Mouse (Mus musculus): ENCODE data around the gene Ccdc57. TPM values are rescaled to one million over a fixed set of nuclear protein-coding genes. Genes with fewer than 3 reads are reported as not detected.
A peak's percentile ranks its signal among the peaks of the same experiment; 100 is the strongest.
"Not testable (repeated sequence)": the region's sequence is repeated elsewhere in the genome, so short reads cannot be mapped to it uniquely, and the experiment has no call there.

Ccdc57 gene
- total and polyA plus RNA-seq, 2 experiments from 2014 or later, result 6.2 to 7.8 TPM

GRCm38 (mm10) chr11:120851132-120851531, 81.5 kb downstream of the Ccdc57 start:
- no peak overlapping the region for H3K27ac ChIP-seq (ENCODE audit: low read depth, low read length)
- H3K36me3 ChIP-seq (ENCODE audit: insufficient read depth, low read length), result peaks cover 7% of the 10 kb centered on the region; the same call in 1 of the 2 replicates
- H3K27me3 ChIP-seq (ENCODE audit: insufficient read depth, low read length), result no peaks in the 10 kb centered on the region
- TF ChIP-seq CTCF (IDR thresholded peaks at IDR 0.05), result no peak
- no peaks in the 10 kb centered on the region for H3K9me3 ChIP-seq (ENCODE audit: low read length)
- no peak for ATAC-seq (ENCODE audit: low FRiP score)
- no peak overlapping the region for H3K4me3 ChIP-seq (ENCODE audit: low read depth, low read length)
- H3K9ac ChIP-seq (replicated peaks; ENCODE audit: low read length, poor library complexity, severe bottlenecking), result no peak overlapping the region
- DNase-seq (ENCODE audit: low spot score), result no peak
- H3K4me1 ChIP-seq (ENCODE audit: insufficient read depth, low read length), result no peaks in the 10 kb centered on the region
- H3K4me2 ChIP-seq (ENCODE audit: low read depth, low read length, poor library complexity, severe bottlenecking), result no peak overlapping the region
- 82% methylated on average over 1 of the region's 1 CpGs for WGBS

DNA sequence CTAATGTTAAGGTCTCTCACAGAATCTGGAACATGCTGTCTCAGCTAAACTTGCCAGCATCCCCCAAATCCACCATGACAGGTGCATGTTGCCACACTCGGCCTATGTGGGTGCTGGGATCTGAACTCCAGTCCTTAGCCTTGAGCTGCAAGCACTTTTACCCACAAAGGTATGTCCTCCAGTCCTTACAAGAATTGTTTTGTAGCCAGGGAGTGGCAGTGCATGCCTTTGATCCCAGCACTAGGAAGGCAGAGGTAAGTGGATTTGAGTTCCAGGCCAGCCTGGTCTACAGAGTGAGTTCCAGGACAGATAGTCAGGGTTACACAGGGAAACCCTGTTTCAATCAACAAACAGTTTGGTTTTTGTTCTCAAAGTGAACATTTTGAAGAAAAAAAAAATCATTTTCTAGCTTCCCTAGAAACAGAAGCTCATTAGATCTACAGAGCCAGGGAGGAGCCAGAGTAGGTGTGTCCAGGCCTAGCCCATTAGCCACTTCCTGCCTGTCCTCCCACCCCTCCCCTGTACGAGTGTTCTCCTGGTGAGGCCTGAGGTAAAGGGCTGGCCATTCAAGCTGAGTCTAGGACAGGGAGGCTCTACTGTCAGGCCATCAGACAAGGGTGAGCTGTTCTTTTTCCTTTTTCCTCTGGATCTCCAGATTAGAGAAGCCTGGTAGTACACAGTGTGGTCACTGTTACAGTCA, 82.2 kb downstream of the Ccdc57 start:
- Histone ChIP-seq H3K4me2 (ENCODE audit: low read depth, low read length, poor library complexity, severe bottlenecking) (no peak overlapping the region), H3K27me3 (ENCODE audit: insufficient read depth, low read length) (no peaks in the 10 kb centered on the region), H3K9me3 (ENCODE audit: low read length) (no peaks in the 10 kb centered on the region), H3K36me3 (ENCODE audit: insufficient read depth, low read length) (peaks cover 5% of the 10 kb centered on the region; the same call in 1 of the 2 replicates), H3K27ac (ENCODE audit: low read depth, low read length) (no peak overlapping the region), H3K4me1 (ENCODE audit: insufficient read depth, low read length) (no peaks in the 10 kb centered on the region), H3K9ac (replicated peaks; ENCODE audit: low read length, poor library complexity, severe bottlenecking) (no peak overlapping the region), H3K4me3 (ENCODE audit: low read depth, low read length) (no peak overlapping the region)
- ATAC-seq (ENCODE audit: low FRiP score) (no peak), DNase-seq (ENCODE audit: low spot score) (no peak)
- no peak for TF ChIP-seq CTCF (IDR thresholded peaks at IDR 0.05)
- WGBS, result 72% methylated on average over 2 of the region's 2 CpGs

- no peak for TF ChIP-seq CTCF (IDR thresholded peaks at IDR 0.05)
- H3K4me1 ChIP-seq (ENCODE audit: insufficient read depth, low read length), result no peaks in the 10 kb centered on the region
- H3K9me3 ChIP-seq (ENCODE audit: low read length), result no peaks in the 10 kb centered on the region
- H3K27ac ChIP-seq (ENCODE audit: low read depth, low read length), result no peak overlapping the region
- no peak overlapping the region for H3K4me3 ChIP-seq (ENCODE audit: low read depth, low read length)
- no peak overlapping the region for H3K4me2 ChIP-seq (ENCODE audit: low read depth, low read length, poor library complexity, severe bottlenecking)
- ATAC-seq (ENCODE audit: low FRiP score), result no peak
- H3K36me3 ChIP-seq (ENCODE audit: insufficient read depth, low read length), result no peaks in the 10 kb centered on the region
- no peak for DNase-seq (ENCODE audit: low spot score)
- no peak overlapping the region for H3K9ac ChIP-seq (replicated peaks; ENCODE audit: low read length, poor library complexity, severe bottlenecking)
- H3K27me3 ChIP-seq (ENCODE audit: insufficient read depth, low read length), result no peaks in the 10 kb centered on the region
- 86% methylated on average over 9 of the region's 9 CpGs for WGBS
Measured at GRCm38 (mm10) chr11:120846725-120847475, 85.8 kb downstream of the Ccdc57 start.

DNA sequence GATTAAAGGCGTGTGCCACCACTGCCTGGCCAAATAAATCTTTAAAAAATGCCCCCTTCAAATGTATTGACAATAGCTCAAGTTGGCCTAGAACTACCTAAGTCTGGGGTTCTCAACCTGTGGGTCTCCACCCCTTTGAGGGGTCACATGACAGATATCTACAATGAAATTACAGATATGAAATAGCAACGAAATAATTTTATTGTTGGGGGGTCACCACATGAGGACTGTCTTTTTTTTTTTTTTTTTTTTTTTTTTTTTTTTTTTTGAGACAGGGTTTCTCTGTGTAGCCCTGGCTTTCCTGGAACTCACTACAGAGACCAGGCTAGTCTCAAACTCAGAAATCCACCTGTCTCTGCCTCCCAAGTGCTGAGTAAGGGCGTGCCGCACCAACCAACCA, 88.3 kb downstream of the Ccdc57 start:
- Histone ChIP-seq H3K27ac (ENCODE audit: low read depth, low read length) (no peak overlapping the region), H3K9me3 (ENCODE audit: low read length) (no peaks in the 10 kb centered on the region), H3K9ac (replicated peaks; ENCODE audit: low read length, poor library complexity, severe bottlenecking) (no peak overlapping the region), H3K36me3 (ENCODE audit: insufficient read depth, low read length) (no peaks in the 10 kb centered on the region), H3K4me1 (ENCODE audit: insufficient read depth, low read length) (no peaks in the 10 kb centered on the region), H3K4me3 (ENCODE audit: low read depth, low read length) (no peak overlapping the region), H3K27me3 (ENCODE audit: insufficient read depth, low read length) (no peaks in the 10 kb centered on the region), H3K4me2 (ENCODE audit: low read depth, low read length, poor library complexity, severe bottlenecking) (no peak overlapping the region)
- DNase-seq (ENCODE audit: low spot score) (no peak), ATAC-seq (ENCODE audit: low FRiP score) (no peak)
- no peak for TF ChIP-seq CTCF (IDR thresholded peaks at IDR 0.05)
- WGBS, result 89% methylated on average over 4 of the region's 4 CpGs

DNA sequence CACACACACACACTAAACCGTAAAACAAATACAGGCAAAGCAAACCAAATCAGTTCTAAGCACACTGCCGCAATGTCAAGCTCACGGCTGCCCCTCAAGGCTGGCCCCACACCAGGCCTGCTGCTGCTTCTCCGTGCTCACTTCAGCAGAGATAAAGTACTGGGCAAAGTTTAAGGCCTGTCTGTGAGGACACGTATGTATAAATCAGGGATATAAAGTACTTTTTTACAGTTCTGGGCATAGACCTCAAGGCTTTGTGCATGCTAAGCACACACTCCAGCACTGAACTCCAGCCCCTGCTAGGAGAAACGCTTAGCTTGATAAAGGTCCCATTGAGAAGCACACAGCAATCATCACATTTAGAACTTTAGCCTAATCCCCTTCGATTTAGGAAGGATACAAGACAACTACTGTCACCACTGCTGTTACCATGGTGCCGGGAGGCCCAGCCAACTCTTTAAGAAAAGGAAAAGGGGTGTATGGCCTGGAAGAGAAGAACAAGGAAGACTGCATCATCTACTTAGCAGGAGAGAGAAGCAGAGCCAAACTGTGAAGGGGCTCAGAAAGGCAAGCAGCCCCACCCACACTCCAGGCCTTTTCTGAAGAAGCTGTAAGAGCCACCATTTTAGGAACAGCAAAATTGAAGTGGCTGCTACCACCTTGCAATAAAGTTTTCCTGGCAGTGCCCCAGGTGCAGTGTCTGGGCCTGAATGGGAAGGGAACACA, 99.0 kb downstream of the Ccdc57 start:
- H3K4me3 ChIP-seq (ENCODE audit: low read depth, low read length), result no peak overlapping the region
- 16% methylated on average over 8 of the region's 8 CpGs for WGBS
- peak overlapping the region; percentile 73 for H3K27ac ChIP-seq (ENCODE audit: low read depth, low read length)
- no peaks in the 10 kb centered on the region for H3K9me3 ChIP-seq (ENCODE audit: low read length)
- H3K4me2 ChIP-seq (ENCODE audit: low read depth, low read length, poor library complexity, severe bottlenecking), result no peak overlapping the region
- no peaks in the 10 kb centered on the region for H3K27me3 ChIP-seq (ENCODE audit: insufficient read depth, low read length)
- peak; percentile 82 for ATAC-seq (ENCODE audit: low FRiP score)
- H3K9ac ChIP-seq (replicated peaks; ENCODE audit: low read length, poor library complexity, severe bottlenecking), result no peak overlapping the region
- no peaks in the 10 kb centered on the region for H3K36me3 ChIP-seq (ENCODE audit: insufficient read depth, low read length)
- H3K4me1 ChIP-seq (ENCODE audit: insufficient read depth, low read length), result no peaks in the 10 kb centered on the region
- TF ChIP-seq CTCF (IDR thresholded peaks at IDR 0.05), result no peak
- DNase-seq (ENCODE audit: low spot score), result peak; percentile 70

DNA sequence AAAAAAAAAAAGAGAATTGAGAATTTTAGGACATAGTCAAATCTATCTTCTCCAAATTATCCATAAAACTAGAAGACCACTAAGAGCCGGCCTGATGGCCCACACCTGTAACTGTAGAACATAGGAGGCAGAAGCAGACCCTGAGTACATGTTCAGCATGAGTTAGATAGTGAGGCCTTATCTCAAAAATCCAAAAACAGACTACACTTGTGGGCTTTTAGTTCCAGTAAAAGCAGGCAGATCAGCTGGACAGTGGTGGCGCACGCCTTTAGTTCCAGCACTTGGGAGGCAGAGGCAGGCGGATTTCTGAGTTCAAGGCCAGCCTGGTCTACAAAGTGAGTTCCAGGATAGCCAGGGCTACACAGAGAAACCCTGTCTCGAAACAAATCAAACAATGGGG, 99.7 kb downstream of the Ccdc57 start:
- H3K4me2 ChIP-seq (ENCODE audit: low read depth, low read length, poor library complexity, severe bottlenecking); H3K9me3 ChIP-seq (ENCODE audit: low read length); H3K36me3 ChIP-seq (ENCODE audit: insufficient read depth, low read length); H3K9ac ChIP-seq (replicated peaks; ENCODE audit: low read length, poor library complexity, severe bottlenecking); H3K27me3 ChIP-seq (ENCODE audit: insufficient read depth, low read length); DNase-seq (ENCODE audit: low spot score); H3K4me1 ChIP-seq (ENCODE audit: insufficient read depth, low read length); H3K4me3 ChIP-seq (ENCODE audit: low read depth, low read length); ATAC-seq (ENCODE audit: low FRiP score): not testable (repeated sequence)
- H3K27ac ChIP-seq (ENCODE audit: low read depth, low read length), result 0 out of 2 replicates have a peak overlapping the region, but pooled peaks have one; percentile 67
- 92% methylated on average over 5 of the region's 5 CpGs for WGBS

Data from midbrain, postnatal 0 days (tissue).